Mouse (Mus musculus): ENCODE measurements around the gene Hrh2. TPM values are rescaled to one million over a fixed set of nuclear protein-coding genes. Genes with fewer than 3 reads are reported as not detected.

Gene Hrh2
- polyA plus RNA-seq, 1 experiment from 2014 or later: 0.33 TPM

- Histone ChIP-seq H3K36me3 (no peaks in the 10 kb centered on the region), H3K4me3 (no peak overlapping the region), H3K9ac (replicated peaks) (no peak overlapping the region), H3K9me3 (no peaks in the 10 kb centered on the region), H3K4me1 (peaks cover 3% of the 10 kb centered on the region), H3K27me3 (no peaks in the 10 kb centered on the region), H3K4me2 (replicated peaks) (no peak overlapping the region), H3K27ac (replicated peaks) (no peak overlapping the region)
- WGBS: 90% methylated on average over 10 of the region's 10 CpGs
- ATAC-seq (replicated peaks): no peak
These were observed 27.5 kb upstream of the Hrh2 start for GRCm38 (mm10) chr13:54164462-54164861.

GRCm38 (mm10) chr13:54165066-54165465, 26.9 kb upstream of the Hrh2 start:
- Histone ChIP-seq H3K27me3 (no peaks in the 10 kb centered on the region), H3K9me3 (no peaks in the 10 kb centered on the region), H3K27ac (replicated peaks) (no peak overlapping the region), H3K4me1 (no peaks in the 10 kb centered on the region), H3K4me3 (no peak overlapping the region), H3K36me3 (no peaks in the 10 kb centered on the region), H3K9ac (replicated peaks) (no peak overlapping the region), H3K4me2 (replicated peaks) (no peak overlapping the region)
- WGBS: 84% methylated on average over 6 of the region's 6 CpGs
- no peak for ATAC-seq (replicated peaks)

GRCm38 (mm10) chr13:54165765-54166164, 26.2 kb upstream of the Hrh2 start:
- no peaks in the 10 kb centered on the region for H3K36me3 ChIP-seq
- H3K9ac ChIP-seq (replicated peaks): no peak overlapping the region
- no peaks in the 10 kb centered on the region for H3K27me3 ChIP-seq
- ATAC-seq (replicated peaks): no peak
- H3K4me1 ChIP-seq: no peaks in the 10 kb centered on the region
- no peaks in the 10 kb centered on the region for H3K9me3 ChIP-seq
- no peak overlapping the region for H3K27ac ChIP-seq (replicated peaks)
- no peak overlapping the region for H3K4me2 ChIP-seq (replicated peaks)
- no peak overlapping the region for H3K4me3 ChIP-seq
- 79% methylated on average over 6 of the region's 6 CpGs for WGBS

GRCm38 (mm10) chr13:54167036-54167435, 24.9 kb upstream of the Hrh2 start:
- no peak overlapping the region for H3K9ac ChIP-seq (replicated peaks)
- no peak overlapping the region for H3K4me3 ChIP-seq
- no peak for ATAC-seq (replicated peaks)
- no peak overlapping the region for H3K4me2 ChIP-seq (replicated peaks)
- 86% methylated on average over 2 of the region's 2 CpGs for WGBS
- H3K27me3 ChIP-seq: no peaks in the 10 kb centered on the region
- no peaks in the 10 kb centered on the region for H3K9me3 ChIP-seq
- H3K4me1 ChIP-seq: no peaks in the 10 kb centered on the region
- no peaks in the 10 kb centered on the region for H3K36me3 ChIP-seq
- no peak overlapping the region for H3K27ac ChIP-seq (replicated peaks)

GRCm38 (mm10) chr13:54168675-54169074, 23.3 kb upstream of the Hrh2 start:
- 74% methylated on average over 8 of the region's 8 CpGs for WGBS
- Histone ChIP-seq H3K27me3 (no peaks in the 10 kb centered on the region), H3K4me1 (no peaks in the 10 kb centered on the region), H3K9me3 (no peaks in the 10 kb centered on the region), H3K27ac (replicated peaks) (no peak overlapping the region), H3K4me3 (no peak overlapping the region), H3K4me2 (replicated peaks) (no peak overlapping the region), H3K9ac (replicated peaks) (no peak overlapping the region), H3K36me3 (no peaks in the 10 kb centered on the region)
- no peak for ATAC-seq (replicated peaks)

GRCm38 (mm10) chr13:54170288-54170687, 21.6 kb upstream of the Hrh2 start:
- Histone ChIP-seq H3K27me3 (no peaks in the 10 kb centered on the region), H3K4me2 (replicated peaks) (no peak overlapping the region), H3K9ac (replicated peaks) (no peak overlapping the region), H3K27ac (replicated peaks) (no peak overlapping the region), H3K4me1 (no peaks in the 10 kb centered on the region), H3K4me3 (no peak overlapping the region), H3K36me3 (no peaks in the 10 kb centered on the region), H3K9me3 (no peaks in the 10 kb centered on the region)
- no peak for ATAC-seq (replicated peaks)
- 89% methylated on average over 6 of the region's 6 CpGs for WGBS

- Histone ChIP-seq H3K27ac (replicated peaks) (no peak overlapping the region), H3K4me3 (no peak overlapping the region), H3K9me3 (no peaks in the 10 kb centered on the region), H3K4me2 (replicated peaks) (no peak overlapping the region), H3K27me3 (no peaks in the 10 kb centered on the region), H3K9ac (replicated peaks) (no peak overlapping the region), H3K4me1 (no peaks in the 10 kb centered on the region), H3K36me3 (no peaks in the 10 kb centered on the region)
- ATAC-seq (replicated peaks): no peak
- WGBS: 83% methylated on average over 10 of the region's 10 CpGs
These were observed 20.6 kb upstream of the Hrh2 start for GRCm38 (mm10) chr13:54171346-54171745.

- WGBS: 68% methylated on average over 3 of the region's 3 CpGs
- H3K27ac ChIP-seq (replicated peaks): no peak overlapping the region
- H3K27me3 ChIP-seq: no peaks in the 10 kb centered on the region
- no peaks in the 10 kb centered on the region for H3K4me1 ChIP-seq
- H3K36me3 ChIP-seq: no peaks in the 10 kb centered on the region
- no peaks in the 10 kb centered on the region for H3K9me3 ChIP-seq
- H3K4me2 ChIP-seq (replicated peaks): no peak overlapping the region
- no peak overlapping the region for H3K4me3 ChIP-seq
- ATAC-seq (replicated peaks): no peak
- H3K9ac ChIP-seq (replicated peaks): no peak overlapping the region
These were observed 20.2 kb upstream of the Hrh2 start for GRCm38 (mm10) chr13:54171761-54172160.

- H3K27ac ChIP-seq (replicated peaks): no peak overlapping the region
- WGBS: 95% methylated on average over 2 of the region's 2 CpGs
- no peak overlapping the region for H3K4me2 ChIP-seq (replicated peaks)
- no peaks in the 10 kb centered on the region for H3K27me3 ChIP-seq
- H3K4me3 ChIP-seq: no peak overlapping the region
- no peaks in the 10 kb centered on the region for H3K4me1 ChIP-seq
- H3K36me3 ChIP-seq: no peaks in the 10 kb centered on the region
- H3K9ac ChIP-seq (replicated peaks): no peak overlapping the region
- ATAC-seq (replicated peaks): no peak
- no peaks in the 10 kb centered on the region for H3K9me3 ChIP-seq
These were observed 18.0 kb upstream of the Hrh2 start for GRCm38 (mm10) chr13:54173941-54174340.

- 90% methylated on average over 4 of the region's 4 CpGs for WGBS
These were observed 17.2 kb upstream of the Hrh2 start for GRCm38 (mm10) chr13:54174703-54175102.

GRCm38 (mm10) chr13:54175426-54175825, 16.5 kb upstream of the Hrh2 start:
- no peak overlapping the region for H3K27ac ChIP-seq (replicated peaks)
- ATAC-seq (replicated peaks): no peak
- no peak overlapping the region for H3K9ac ChIP-seq (replicated peaks)
- no peak overlapping the region for H3K4me2 ChIP-seq (replicated peaks)
- no peaks in the 10 kb centered on the region for H3K27me3 ChIP-seq
- no peaks in the 10 kb centered on the region for H3K36me3 ChIP-seq
- no peak overlapping the region for H3K4me3 ChIP-seq
- no peaks in the 10 kb centered on the region for H3K9me3 ChIP-seq
- 86% methylated on average over 8 of the region's 8 CpGs for WGBS
- no peaks in the 10 kb centered on the region for H3K4me1 ChIP-seq

More at GRCm38 (mm10) chr13:54174703-54175102, 17.2 kb upstream of the Hrh2 start:
- Histone ChIP-seq H3K9me3 (no peaks in the 10 kb centered on the region), H3K4me2 (replicated peaks) (no peak overlapping the region), H3K4me3 (no peak overlapping the region), H3K4me1 (no peaks in the 10 kb centered on the region), H3K9ac (replicated peaks) (no peak overlapping the region), H3K27me3 (no peaks in the 10 kb centered on the region), H3K27ac (replicated peaks) (no peak overlapping the region), H3K36me3 (no peaks in the 10 kb centered on the region)
- no peak for ATAC-seq (replicated peaks)

- 83% methylated on average over 4 of the region's 4 CpGs for WGBS
- no peak overlapping the region for H3K9ac ChIP-seq (replicated peaks)
- H3K36me3 ChIP-seq: no peaks in the 10 kb centered on the region
- no peaks in the 10 kb centered on the region for H3K27me3 ChIP-seq
- ATAC-seq (replicated peaks): no peak
- no peaks in the 10 kb centered on the region for H3K9me3 ChIP-seq
- no peak overlapping the region for H3K27ac ChIP-seq (replicated peaks)
- no peak overlapping the region for H3K4me2 ChIP-seq (replicated peaks)
- no peaks in the 10 kb centered on the region for H3K4me1 ChIP-seq
- H3K4me3 ChIP-seq: no peak overlapping the region
These were observed 15.4 kb upstream of the Hrh2 start for GRCm38 (mm10) chr13:54176406-54177020.

GRCm38 (mm10) chr13:54177346-54177745, 14.6 kb upstream of the Hrh2 start:
- no peaks in the 10 kb centered on the region for H3K27me3 ChIP-seq
- H3K4me2 ChIP-seq (replicated peaks): no peak overlapping the region
- H3K9me3 ChIP-seq: no peaks in the 10 kb centered on the region
- no peak overlapping the region for H3K27ac ChIP-seq (replicated peaks)
- no peak for ATAC-seq (replicated peaks)
- H3K9ac ChIP-seq (replicated peaks): no peak overlapping the region
- H3K4me3 ChIP-seq: no peak overlapping the region
- 85% methylated on average over 2 of the region's 2 CpGs for WGBS
- H3K4me1 ChIP-seq: no peaks in the 10 kb centered on the region
- no peaks in the 10 kb centered on the region for H3K36me3 ChIP-seq
